Mouse (Mus musculus): ENCODE data around the gene Zdhhc19. TPM values are rescaled to one million over a fixed set of nuclear protein-coding genes. Genes with fewer than 3 reads are reported as not detected.

Zdhhc19 gene
- polyA plus RNA-seq, 1 experiment: not detected

- WGBS: 0% methylated on average over 1 of the region's 1 CpGs
- H3K36me3 ChIP-seq (ENCODE audit: control insufficient read depth, insufficient read depth, low read length): 0 out of 2 replicates have a peak, but pooled peaks cover 9% of the 10 kb centered on the region
- peaks cover 3% of the 10 kb centered on the region; the same call in 1 of the 2 replicates for H3K4me1 ChIP-seq (replicated peaks; ENCODE audit: control insufficient read depth, insufficient read depth, low read length)
- no peak for DNase-seq
- TF ChIP-seq CTCF (IDR thresholded peaks at IDR 0.05; ENCODE audit: borderline replicate concordance, control insufficient read depth, extremely low read depth, insufficient read depth, low read length, poor library complexity) (no peak), POLR2A (IDR thresholded peaks at IDR 0.05; ENCODE audit: control insufficient read depth, extremely low read depth, insufficient read depth, low read length, poor library complexity) (no peak)
- no peaks in the 10 kb centered on the region for H3K27me3 ChIP-seq (ENCODE audit: control insufficient read depth, insufficient read depth, low read length)
- no peak overlapping the region for H3K27ac ChIP-seq (ENCODE audit: control insufficient read depth, insufficient read depth, low read length)
- no peak overlapping the region for H3K4me3 ChIP-seq (ENCODE audit: control insufficient read depth, insufficient read depth, low read length)
Measured at GRCm38 (mm10) chr16:32464908-32465307, 31.2 kb upstream of the Zdhhc19 start.

- 1% methylated on average over 3 of the region's 3 CpGs for WGBS
- Histone ChIP-seq H3K4me3 (ENCODE audit: control insufficient read depth, insufficient read depth, low read length) (no peak overlapping the region), H3K4me1 (replicated peaks; ENCODE audit: control insufficient read depth, insufficient read depth, low read length) (peaks cover 3% of the 10 kb centered on the region; the same call in 1 of the 2 replicates), H3K27me3 (ENCODE audit: control insufficient read depth, insufficient read depth, low read length) (no peaks in the 10 kb centered on the region), H3K27ac (ENCODE audit: control insufficient read depth, insufficient read depth, low read length) (no peak overlapping the region), H3K36me3 (ENCODE audit: control insufficient read depth, insufficient read depth, low read length) (0 out of 2 replicates have a peak, but pooled peaks cover 3% of the 10 kb centered on the region)
- DNase-seq: no peak
- TF ChIP-seq CTCF (IDR thresholded peaks at IDR 0.05; ENCODE audit: borderline replicate concordance, control insufficient read depth, extremely low read depth, insufficient read depth, low read length, poor library complexity) (no peak), POLR2A (IDR thresholded peaks at IDR 0.05; ENCODE audit: control insufficient read depth, extremely low read depth, insufficient read depth, low read length, poor library complexity) (no peak)
Measured at GRCm38 (mm10) chr16:32468488-32468887, 27.6 kb upstream of the Zdhhc19 start.

DNA sequence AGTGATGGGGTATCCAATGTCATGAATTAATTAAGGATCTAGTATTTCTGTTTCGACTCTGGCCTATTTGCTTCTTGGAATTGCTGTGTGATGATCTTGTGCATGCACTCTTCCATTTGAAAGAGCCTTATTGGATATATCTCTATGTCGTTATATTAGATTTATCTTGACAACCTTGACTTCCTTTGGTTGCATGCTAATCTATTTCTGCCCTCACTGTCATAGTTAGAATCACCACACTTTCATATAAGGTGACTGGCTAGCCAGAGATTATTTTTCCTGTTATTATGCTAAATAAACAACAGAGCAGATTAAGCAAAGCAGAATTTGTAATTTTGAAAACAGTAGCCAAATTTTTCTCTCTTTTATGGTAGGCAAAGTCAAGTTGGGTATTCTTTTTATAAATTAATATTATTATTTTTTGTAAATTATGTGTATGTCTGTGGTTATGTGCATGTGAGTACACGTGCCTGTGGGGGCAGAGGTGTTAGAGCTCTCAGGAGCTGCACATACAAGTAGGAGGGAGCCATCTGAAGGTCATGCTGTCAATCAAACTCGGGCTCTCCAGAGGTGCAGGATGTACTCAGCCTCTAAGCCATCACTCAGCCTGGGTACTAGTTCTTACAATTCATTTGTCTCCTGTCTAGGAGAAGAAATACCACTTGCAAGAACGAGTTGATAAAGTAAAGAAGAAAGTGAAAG is 26.5 kb upstream of the Zdhhc19 start:
- Histone ChIP-seq H3K36me3 (ENCODE audit: control insufficient read depth, insufficient read depth, low read length) (no peaks in the 10 kb centered on the region), H3K4me3 (ENCODE audit: control insufficient read depth, insufficient read depth, low read length) (no peak overlapping the region), H3K4me1 (replicated peaks; ENCODE audit: control insufficient read depth, insufficient read depth, low read length) (peaks cover 3% of the 10 kb centered on the region; the same call in 1 of the 2 replicates), H3K27ac (ENCODE audit: control insufficient read depth, insufficient read depth, low read length) (no peak overlapping the region), H3K27me3 (ENCODE audit: control insufficient read depth, insufficient read depth, low read length) (no peaks in the 10 kb centered on the region)
- 70% methylated on average over 5 of the region's 5 CpGs for WGBS
- TF ChIP-seq CTCF (IDR thresholded peaks at IDR 0.05; ENCODE audit: borderline replicate concordance, control insufficient read depth, extremely low read depth, insufficient read depth, low read length, poor library complexity) (no peak), POLR2A (IDR thresholded peaks at IDR 0.05; ENCODE audit: control insufficient read depth, extremely low read depth, insufficient read depth, low read length, poor library complexity) (no peak)
- DNase-seq: no peak

- over 99% methylated on average over 7 of the region's 7 CpGs for WGBS
- H3K4me3 ChIP-seq (ENCODE audit: control insufficient read depth, insufficient read depth, low read length): no peak overlapping the region
- TF ChIP-seq CTCF (IDR thresholded peaks at IDR 0.05; ENCODE audit: borderline replicate concordance, control insufficient read depth, extremely low read depth, insufficient read depth, low read length, poor library complexity): no peak
- no peak for TF ChIP-seq POLR2A (IDR thresholded peaks at IDR 0.05; ENCODE audit: control insufficient read depth, extremely low read depth, insufficient read depth, low read length, poor library complexity)
- H3K4me1 ChIP-seq (replicated peaks; ENCODE audit: control insufficient read depth, insufficient read depth, low read length): no peaks in the 10 kb centered on the region
- H3K36me3 ChIP-seq (ENCODE audit: control insufficient read depth, insufficient read depth, low read length): no peaks in the 10 kb centered on the region
- no peak overlapping the region for H3K27ac ChIP-seq (ENCODE audit: control insufficient read depth, insufficient read depth, low read length)
- no peak for DNase-seq
- H3K27me3 ChIP-seq (ENCODE audit: control insufficient read depth, insufficient read depth, low read length): no peaks in the 10 kb centered on the region
Measured at GRCm38 (mm10) chr16:32472276-32473015, 23.6 kb upstream of the Zdhhc19 start.

GRCm38 (mm10) chr16:32477315-32477714 is 18.8 kb upstream of the Zdhhc19 start:
- Histone ChIP-seq H3K4me1 (replicated peaks; ENCODE audit: control insufficient read depth, insufficient read depth, low read length) (no peaks in the 10 kb centered on the region), H3K36me3 (ENCODE audit: control insufficient read depth, insufficient read depth, low read length) (no peaks in the 10 kb centered on the region), H3K4me3 (ENCODE audit: control insufficient read depth, insufficient read depth, low read length) (no peak overlapping the region), H3K27ac (ENCODE audit: control insufficient read depth, insufficient read depth, low read length) (no peak overlapping the region), H3K27me3 (ENCODE audit: control insufficient read depth, insufficient read depth, low read length) (no peaks in the 10 kb centered on the region)
- DNase-seq: no peak
- 92% methylated on average over 6 of the region's 6 CpGs for WGBS
- no peak for TF ChIP-seq POLR2A (IDR thresholded peaks at IDR 0.05; ENCODE audit: control insufficient read depth, extremely low read depth, insufficient read depth, low read length, poor library complexity)
- TF ChIP-seq CTCF (IDR thresholded peaks at IDR 0.05; ENCODE audit: borderline replicate concordance, control insufficient read depth, extremely low read depth, insufficient read depth, low read length, poor library complexity): no peak

DNA sequence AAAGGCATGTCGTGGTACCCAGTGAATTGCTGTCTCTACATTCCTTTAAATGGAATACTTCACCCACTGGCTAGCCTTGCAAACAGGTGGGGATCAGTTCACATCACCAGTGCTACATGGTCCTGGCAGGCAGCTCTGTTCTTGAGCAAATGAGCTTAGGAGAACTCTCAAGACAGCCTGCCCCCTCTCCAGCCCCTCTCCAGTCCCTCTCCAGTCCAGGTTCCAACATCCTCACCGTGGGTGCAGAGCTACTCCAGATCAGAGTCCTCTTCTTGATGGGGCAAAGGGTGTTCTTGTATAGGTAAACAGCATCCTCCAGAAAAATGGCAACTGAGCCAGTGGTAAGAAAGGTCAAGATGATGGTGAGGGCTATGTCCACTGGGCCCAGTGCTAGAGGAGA is 16.6 kb upstream of the Zdhhc19 start:
- no peak for TF ChIP-seq POLR2A (IDR thresholded peaks at IDR 0.05; ENCODE audit: control insufficient read depth, extremely low read depth, insufficient read depth, low read length, poor library complexity)
- TF ChIP-seq CTCF (IDR thresholded peaks at IDR 0.05; ENCODE audit: borderline replicate concordance, control insufficient read depth, extremely low read depth, insufficient read depth, low read length, poor library complexity): no peak

More for the DNA sequence above, 16.6 kb upstream of the Zdhhc19 start:
- WGBS: 86% methylated on average over 2 of the region's 2 CpGs
- no peaks in the 10 kb centered on the region for H3K27me3 ChIP-seq (ENCODE audit: control insufficient read depth, insufficient read depth, low read length)
- H3K4me1 ChIP-seq (replicated peaks; ENCODE audit: control insufficient read depth, insufficient read depth, low read length): no peaks in the 10 kb centered on the region
- H3K36me3 ChIP-seq (ENCODE audit: control insufficient read depth, insufficient read depth, low read length): no peaks in the 10 kb centered on the region
- DNase-seq: no peak
- H3K4me3 ChIP-seq (ENCODE audit: control insufficient read depth, insufficient read depth, low read length): no peak overlapping the region
- no peak overlapping the region for H3K27ac ChIP-seq (ENCODE audit: control insufficient read depth, insufficient read depth, low read length)

All from thymus, adult 2 months (tissue).